Mouse (Mus musculus): ENCODE measurements at regions not wholly inside any gene's neighbourhood (a gene's known extent, or its start where the extent isn't known, plus 50 kb on each side); places are given as distances from the start of the nearest gene placed in this dataset.

- TF ChIP-seq CTCF (IDR thresholded peaks at IDR 0.05; ENCODE audit: borderline replicate concordance, extremely low read depth, insufficient read depth, insufficient read length) = no peak
- TF ChIP-seq POLR2A (IDR thresholded peaks at IDR 0.05; ENCODE audit: borderline replicate concordance, extremely low read depth, insufficient read depth, insufficient read length, poor library complexity, severe bottlenecking) = no peak
These were observed 85.9 kb upstream of the Acsl1 start for GRCm38 (mm10) chr8:46384926-46385325.
